Mouse (Mus musculus): ENCODE results near the gene 3425401B19Rik.

3425401B19Rik gene

GRCm38 (mm10) chr14:32663099-32663498 lies 22.0 kb downstream of the 3425401B19Rik start:
- in situ Hi-C loops (cut with MboI, MseI), result no loop called here

DNA sequence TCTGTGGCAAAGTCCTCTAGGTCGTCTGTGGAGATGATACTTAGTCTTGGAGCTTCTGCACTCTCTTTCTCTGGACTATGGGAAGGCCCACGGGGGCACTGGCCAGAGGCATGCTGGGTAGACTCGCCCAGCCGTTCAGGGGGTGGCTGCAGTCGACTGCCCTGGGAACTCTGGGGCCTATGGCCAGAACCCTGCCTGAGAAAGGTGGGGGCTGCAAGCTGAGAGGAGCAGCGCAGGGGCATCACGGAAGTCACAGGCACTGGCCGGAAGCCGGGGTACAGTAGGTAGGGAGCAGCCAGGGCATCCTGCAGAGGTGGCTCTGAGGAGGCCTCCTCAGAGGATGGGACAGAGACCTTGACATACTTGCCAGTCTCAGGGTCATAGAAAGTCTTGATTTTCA lies 25.3 kb downstream of the 3425401B19Rik start:
- in situ Hi-C loops (cut with MboI, MseI), result no loop called here

- in situ Hi-C loops (cut with MboI, MseI), result no loop called here
These were observed 46.6 kb downstream of the 3425401B19Rik start for GRCm38 (mm10) chr14:32638485-32638884.

DNA sequence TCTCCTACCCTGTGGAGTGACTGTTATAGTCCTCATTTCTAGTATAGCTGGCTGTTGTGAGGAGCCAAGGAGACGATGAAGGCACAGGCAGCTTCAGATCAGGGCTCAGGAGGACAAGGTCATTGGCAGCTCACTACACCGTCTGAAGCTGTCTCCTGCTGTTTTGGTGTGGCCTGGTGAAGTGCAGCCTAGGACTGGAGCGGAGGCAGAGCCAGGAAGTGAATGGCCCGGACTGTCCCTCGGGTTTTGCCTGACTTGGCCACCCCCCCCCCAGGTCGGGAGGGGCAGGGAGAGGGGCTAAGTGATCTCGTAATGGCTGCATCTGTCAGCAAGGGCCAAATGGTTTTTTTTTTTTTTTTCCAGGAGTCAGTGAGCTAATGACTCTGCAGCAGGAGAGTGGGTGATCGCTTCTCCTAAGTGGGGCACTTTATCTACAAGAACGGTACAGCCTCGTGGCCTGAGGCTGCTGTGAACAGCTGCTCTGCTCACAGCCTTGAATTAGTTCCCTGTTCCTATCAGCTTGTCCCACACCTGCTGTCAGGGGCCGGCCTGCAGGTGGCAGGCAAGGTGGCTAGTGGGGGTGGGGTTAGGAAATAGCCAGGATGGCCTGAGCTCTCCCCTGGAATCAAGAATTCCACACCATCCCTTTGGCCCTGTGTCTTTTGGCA lies 50.9 kb downstream of the 3425401B19Rik start:
- in situ Hi-C loops (cut with MboI, MseI), result no loop called here

- in situ Hi-C loops (cut with MboI, MseI), result no loop called here
These were observed 52.0 kb downstream of the 3425401B19Rik start for GRCm38 (mm10) chr14:32632908-32633600.

DNA sequence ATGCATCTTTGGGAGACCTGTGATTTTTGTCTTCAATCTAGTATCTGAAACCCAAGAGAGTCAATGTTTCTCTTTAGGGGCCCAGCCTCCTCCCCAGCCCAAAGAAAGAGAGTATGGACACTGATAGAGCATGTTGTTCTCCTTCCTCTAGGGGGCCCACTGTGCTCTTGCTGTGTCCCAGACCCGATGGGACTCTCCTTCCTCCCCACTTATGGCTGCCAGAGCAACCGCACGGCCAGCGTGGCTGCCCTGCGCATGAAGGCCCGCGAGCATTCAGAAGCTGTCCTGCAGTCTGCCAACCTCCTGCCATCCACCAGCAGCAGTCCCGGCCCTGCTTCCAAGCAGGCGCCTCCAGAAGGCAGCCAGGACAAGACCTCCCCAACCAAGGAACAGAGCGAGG lies 56.5 kb downstream of the 3425401B19Rik start:
- in situ Hi-C loops (cut with MboI, MseI), result no loop called here

GRCm38 (mm10) chr14:32627271-32627670 lies 57.8 kb downstream of the 3425401B19Rik start:
- in situ Hi-C loops (cut with MboI, MseI), result no loop called here

DNA sequence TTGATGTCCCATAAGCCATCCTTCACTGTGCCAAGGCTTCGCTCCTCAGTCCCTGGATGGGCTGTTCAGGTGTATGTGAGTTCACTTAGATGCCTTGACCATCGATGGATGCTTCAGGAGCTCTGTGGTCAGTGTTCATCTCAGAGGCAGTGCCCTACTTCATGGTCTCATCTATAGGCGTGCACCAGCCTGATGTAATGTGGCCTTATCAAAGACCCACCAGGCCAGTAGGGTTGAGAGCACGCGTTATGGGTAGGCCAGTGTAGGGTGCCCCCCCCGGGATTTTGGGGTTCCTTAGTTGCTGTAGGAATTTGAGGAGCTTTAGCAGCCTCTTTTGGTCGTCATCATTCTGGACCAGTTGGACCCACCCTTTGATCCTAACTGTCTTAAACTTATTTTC lies 60.3 kb downstream of the 3425401B19Rik start:
- in situ Hi-C loops (cut with MboI, MseI), result no loop called here

DNA sequence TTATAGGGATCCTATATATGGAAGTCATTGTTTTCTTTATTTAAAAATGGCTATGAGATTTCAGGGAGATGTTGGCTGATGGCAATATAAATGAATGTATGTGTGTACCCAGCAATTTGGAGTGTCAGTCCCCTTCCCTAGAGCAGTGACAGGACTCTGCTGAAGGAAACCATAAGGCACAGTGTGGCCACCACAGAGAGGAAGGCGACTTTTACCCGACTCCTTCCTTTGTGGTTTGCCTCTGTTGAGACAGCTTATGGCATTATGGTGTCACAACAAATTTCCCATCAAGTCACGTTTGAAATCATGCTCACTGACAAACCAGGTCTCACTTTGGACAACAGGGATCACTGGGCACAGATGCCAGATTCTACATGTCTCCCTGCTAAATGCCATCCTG lies 60.8 kb downstream of the 3425401B19Rik start:
- in situ Hi-C loops (cut with MboI, MseI), result no loop called here

DNA sequence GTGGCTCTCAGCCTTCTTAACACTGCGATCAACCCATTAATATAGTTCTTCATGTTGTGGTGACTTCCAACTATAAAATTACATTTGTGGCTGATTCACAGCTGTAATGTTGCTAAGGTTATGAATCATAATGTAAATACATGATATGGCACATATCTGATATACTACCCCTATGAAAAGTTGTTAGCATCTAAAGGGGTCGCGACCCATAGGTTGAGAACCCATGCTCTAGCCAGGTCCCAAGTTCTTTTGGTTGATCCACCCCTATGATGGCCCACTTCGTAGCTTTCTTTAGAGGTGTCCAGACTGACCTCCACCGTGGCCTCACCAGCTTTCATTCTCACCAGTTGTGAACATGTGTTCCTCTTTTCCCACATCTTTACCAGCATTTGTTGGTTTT lies 67.8 kb downstream of the 3425401B19Rik start:
- in situ Hi-C loops (cut with MboI, MseI), result no loop called here

GRCm38 (mm10) chr14:32609392-32609791 lies 75.7 kb downstream of the 3425401B19Rik start:
- in situ Hi-C loops (cut with MboI, MseI), result no loop called here

Measured in T-helper 1 cell (primary cell).